Mouse (Mus musculus): ENCODE measurements around the gene Fem1a. TPM values are rescaled to one million over a fixed set of nuclear protein-coding genes. Genes with fewer than 3 reads are reported as not detected.
A peak's percentile ranks its signal among the peaks of the same experiment; 100 is the strongest.

Gene Fem1a
- total RNA-seq, 2 experiments from 2014 or later, result 41.4 to 45.7 TPM

DNA sequence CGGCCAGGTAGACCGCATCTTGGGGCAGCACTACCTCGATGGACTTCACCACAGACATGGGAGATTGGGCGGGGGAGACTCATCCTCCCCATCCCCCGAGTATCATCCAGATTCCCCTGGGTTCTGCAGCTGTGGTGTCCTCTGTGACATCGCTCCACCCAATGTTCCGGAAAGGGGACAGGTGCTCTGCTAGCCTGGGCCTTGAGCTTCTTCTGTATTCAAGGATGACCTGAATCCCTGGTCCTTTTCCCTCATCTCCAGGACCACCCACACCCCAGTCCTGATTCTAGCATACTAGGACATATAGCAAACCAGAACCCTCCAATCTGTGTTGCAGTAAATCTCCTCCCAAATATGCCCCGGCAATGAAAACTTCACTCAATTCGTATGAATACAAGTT, 43.6 kb downstream of the Fem1a start, which contains the start of gene Arrdc5:
Gene Arrdc5 (minus strand): TSS at position 101 of the 400 bp plus-strand sequence.
- intact Hi-C loops (cut with DNase I), result no loop called here
- no peak for DNase-seq

DNA sequence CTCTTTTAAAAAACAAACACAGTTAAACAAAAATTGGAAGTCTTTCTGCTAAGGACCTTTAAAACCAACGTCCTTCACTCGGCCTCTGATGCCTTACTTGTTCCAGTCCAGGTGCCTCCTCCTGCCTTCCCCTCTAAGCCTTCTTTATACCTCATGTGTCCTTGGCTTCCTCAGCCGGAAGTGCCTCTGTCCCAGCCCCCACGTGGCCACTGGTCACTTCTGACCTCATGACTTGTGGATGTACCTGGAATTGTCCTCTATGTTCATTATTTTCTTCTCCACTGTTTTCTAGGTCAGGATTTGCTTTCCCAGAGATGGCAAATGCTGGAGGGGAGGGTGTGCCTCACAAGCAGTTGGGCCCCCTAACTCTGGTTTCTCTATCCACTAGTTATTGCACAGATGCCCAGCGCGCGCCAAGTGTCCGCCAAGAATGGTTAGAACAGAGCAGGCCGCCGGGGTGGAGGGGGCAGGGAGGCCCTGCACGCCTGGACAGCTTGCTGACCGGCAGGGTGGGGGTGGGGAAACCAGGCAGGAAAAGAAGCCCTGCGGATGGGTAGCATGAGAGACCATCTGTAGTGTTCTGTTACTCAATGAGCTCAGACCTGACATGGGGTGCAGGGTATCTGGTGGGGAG, 45.9 kb downstream of the Fem1a start:
- DNase-seq, result peak; percentile 69
- intact Hi-C loops (cut with DNase I), result no loop called here

DNA sequence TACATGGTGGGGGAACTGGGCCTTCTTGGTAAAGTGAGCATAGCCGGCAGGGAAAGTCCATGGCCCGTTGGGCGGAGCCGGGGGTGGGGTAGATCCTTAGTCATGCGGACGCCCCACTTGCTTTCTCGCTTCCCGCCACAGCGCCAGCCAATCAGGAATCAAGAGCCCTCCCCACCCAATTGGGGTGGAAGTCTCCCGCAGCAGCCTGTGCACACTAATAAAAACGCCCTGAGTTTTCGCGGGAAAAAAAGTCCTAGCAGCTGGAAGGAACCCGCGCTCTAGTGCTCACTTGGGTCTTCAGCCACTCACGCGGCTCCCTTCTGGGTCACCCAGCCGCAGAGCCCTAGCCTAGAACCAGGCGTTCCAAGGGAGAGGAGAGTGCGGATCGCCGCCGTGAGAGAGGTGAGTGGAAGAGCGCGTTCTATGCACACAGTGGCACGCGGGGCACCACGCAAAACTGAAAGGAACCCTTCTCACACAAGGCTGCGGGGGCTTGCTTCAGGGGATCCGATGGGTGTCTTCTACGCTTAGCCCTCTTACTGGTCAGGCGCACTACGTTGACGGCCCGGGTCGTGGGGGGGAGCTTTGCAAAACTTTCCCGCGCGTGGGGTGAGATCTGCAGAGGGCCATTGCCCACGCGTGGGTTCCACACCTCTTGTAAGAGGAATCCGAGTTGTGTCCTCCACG, 46.7 kb downstream of the Fem1a start, which contains the start of gene Uhrf1:
Gene Uhrf1 (plus strand): TSS at position 162 of the 687 bp plus-strand sequence.
- DNase-seq, result peak; percentile 86
- intact Hi-C loops (cut with DNase I), result no loop called here

DNA sequence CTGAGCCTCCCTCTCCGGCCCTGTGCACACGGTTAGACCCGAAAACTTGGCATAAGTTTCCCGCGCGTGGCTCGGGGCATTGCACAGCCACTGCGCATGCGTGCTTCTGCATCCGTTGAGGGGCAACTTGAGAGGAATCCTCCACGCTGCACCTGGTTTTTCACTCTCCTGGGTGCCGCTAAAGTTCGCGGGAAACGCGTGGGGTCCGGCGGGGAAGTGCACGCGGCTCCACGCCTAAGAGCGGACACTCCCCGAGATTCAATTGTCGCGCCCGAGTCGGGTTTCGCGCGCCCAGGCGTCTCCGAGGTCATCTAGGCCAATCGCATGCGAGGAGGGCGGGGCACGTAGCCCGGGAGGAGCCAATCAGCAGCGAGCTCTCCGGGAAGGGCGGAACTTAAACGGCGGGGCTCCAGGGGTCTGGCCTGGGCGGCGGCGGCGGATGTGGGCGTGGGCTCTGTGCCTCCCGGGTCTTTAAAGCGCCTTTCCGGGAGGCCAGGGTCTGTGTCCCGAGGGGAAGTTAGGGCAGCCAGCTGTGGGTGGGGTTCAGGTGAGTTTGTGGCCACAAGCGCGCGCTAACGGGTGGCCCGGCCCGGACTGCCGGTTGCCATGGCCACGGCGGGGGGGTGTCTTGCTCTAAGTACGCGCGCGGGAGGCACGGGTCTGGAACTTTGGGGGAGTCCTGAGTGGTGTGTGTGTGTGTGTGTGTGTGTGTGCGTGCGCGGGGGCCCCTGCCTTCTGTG, 47.4 kb downstream of the Fem1a start:
- intact Hi-C loops (cut with DNase I), result no loop called here
- peak; percentile 98 for DNase-seq

DNA sequence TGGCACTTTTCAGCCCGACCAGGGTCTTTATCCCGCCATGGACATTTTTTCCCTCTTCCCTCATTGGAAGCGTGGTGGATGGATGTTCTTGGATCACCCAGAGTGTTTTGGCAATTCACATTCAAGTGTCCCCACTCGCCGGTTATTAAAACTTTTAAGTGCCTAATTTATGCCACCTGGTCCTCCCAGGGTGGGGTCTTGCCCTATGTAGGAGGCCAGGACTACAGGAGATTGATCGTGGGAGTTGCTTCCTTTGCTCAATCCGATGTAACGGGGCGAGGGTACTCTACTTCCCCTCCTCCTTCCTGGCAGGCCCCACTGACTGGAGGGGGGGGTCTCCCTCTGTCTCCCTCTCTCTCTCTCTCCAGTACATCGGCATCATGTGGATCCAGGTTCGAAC, 48.1 kb downstream of the Fem1a start:
- intact Hi-C loops (cut with DNase I), result no loop called here

DNA sequence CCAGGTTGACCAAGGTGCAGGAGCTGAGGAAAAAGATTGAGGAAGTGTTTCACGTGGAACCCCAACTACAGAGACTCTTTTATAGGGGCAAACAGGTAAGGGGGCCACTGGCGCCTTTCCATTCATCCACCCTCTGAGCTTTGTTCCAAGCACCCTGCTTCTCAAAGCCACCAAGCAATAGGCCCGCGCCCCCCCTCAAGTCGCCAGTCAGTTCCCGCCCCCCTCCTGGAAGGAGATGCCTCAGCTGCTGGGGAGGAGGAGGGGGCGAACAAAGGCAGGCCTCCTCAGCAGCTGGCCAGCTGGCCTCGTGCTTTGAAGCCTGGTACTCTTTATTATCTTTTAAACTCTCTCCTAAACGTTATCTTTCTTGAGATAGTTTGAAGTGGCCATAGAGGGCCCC, 48.5 kb downstream of the Fem1a start:
- intact Hi-C loops (cut with DNase I), result no loop called here
- DNase-seq, result no peak

More for the DNA sequence above, 48.1 kb downstream of the Fem1a start:
- DNase-seq, result no peak

DNA sequence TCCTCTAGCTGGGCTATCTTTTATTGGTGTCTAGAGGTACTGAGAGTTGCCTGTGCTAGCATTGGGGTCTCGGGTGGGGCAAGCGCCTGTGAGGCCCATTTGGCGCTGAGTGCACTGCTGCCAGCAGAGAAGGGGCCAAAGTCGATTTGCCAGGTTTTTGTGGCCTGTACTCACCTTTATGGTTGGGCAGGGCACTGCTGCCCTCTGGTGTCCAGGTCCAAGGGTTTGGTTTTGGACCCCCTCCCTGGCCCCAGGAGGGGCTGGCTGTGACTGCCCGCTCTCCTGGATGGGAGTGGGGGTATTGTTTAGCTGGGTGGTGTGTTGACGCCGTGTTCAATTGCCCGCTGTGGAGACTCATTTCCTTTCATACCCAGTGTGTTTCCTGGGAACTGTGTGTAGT, 49.2 kb downstream of the Fem1a start:
- no peak for DNase-seq
- intact Hi-C loops (cut with DNase I), result no loop called here

DNA sequence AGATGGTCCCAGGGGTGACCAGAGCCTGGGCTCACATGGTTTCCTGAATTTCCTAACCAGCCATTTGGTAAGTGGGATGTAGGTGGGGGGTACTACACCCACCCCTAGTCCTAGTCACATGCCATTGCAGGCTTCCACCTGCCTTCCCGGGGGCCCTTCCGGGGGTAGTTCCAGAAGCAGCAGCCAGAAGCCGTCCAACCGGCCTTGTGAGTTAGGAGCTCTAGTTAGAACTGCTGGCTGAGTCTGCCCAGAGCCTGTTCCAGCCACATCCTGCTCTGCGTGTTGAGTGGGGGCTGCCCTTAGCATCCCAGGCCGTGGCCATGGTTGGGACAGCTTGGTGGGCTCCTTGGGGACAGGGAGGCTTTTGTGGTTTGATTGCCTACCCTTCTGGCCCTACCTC, 51.5 kb downstream of the Fem1a start:
- no peak for DNase-seq
- intact Hi-C loops (cut with DNase I), result no loop called here

DNA sequence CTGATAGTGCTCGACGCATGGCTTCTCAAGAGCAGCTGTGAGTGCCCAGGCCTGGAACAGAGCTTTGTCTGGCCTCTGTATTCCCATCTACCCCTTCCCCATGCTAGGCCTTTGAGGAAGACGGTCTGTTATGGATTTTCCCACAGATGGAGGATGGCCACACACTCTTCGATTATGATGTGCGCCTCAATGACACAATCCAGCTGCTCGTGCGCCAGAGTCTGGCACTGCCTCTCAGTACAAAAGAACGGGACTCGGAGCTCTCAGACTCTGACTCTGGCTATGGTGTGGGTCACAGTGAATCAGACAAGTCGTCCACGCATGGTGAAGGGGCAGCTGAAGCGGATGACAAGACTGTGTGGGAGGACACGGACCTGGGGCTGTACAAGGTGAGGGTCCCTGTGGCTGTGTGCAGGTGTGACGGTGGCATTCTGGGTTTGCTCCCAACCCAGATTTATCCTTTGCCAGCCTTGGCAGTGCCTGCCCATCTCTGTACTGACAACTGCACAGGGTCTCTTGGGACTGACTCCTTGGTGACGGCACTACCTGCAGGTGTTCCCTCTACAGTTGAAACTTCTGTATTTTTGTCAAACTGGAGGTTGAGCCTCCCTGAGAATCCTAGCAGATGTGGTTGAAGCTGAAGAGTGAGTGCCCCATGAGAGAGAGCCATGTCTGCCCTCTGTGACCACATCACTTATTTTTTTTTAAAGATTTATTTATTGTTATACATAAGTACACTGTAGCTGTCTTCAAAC, 52.8 kb downstream of the Fem1a start:
- DNase-seq, result no peak
- intact Hi-C loops (cut with DNase I), result no loop called here

Small RNAs within 50 kb of the gene (microRNA-seq; reads per million reads assigned to microRNA genes)
- gene Mir7b, result 1,611 reads per million, percentile 80 among the genes with 10 or more reads in this experiment

Other genes with a start within 250 kb of the Fem1a start
- 10 to 100 TPM; 53.6 to 55.3 TPM for gene Sh3gl1, start 220.2 kb upstream of the Fem1a start, total RNA-seq (2021)
- gene Chaf1a, start 216.4 kb upstream of the Fem1a start, total RNA-seq (2021), result 1 to 10 TPM; 6.8 to 8.8 TPM
- gene Ubxn6, start 181.8 kb upstream of the Fem1a start, total RNA-seq (2021), result 10 to 100 TPM; 69.1 to 78.9 TPM
- gene Hdgfl2, start 177.2 kb upstream of the Fem1a start, total RNA-seq (2021), result 100 to 1,000 TPM; 109 to 117 TPM
- gene Plin4, start 147.0 kb upstream of the Fem1a start, total RNA-seq (2021), result under 1 TPM; 0.20 to 0.24 TPM
- gene Plin5, start 139.2 kb upstream of the Fem1a start, total RNA-seq (2021), result 1 to 10 TPM; 1.2 to 1.9 TPM
- gene Lrg1, start 134.8 kb upstream of the Fem1a start, total RNA-seq (2021), result not detected
- 10 to 100 TPM; 91.1 to 95.7 TPM for gene Sema6b, start 116.5 kb upstream of the Fem1a start, total RNA-seq (2021)
- gene Tnfaip8l1, start 94.3 kb upstream of the Fem1a start, total RNA-seq (2021), result 10 to 100 TPM; 11.1 TPM
- gene Mydgf, start 72.9 kb upstream of the Fem1a start, total RNA-seq (2021), result 10 to 100 TPM; 45.9 to 47.6 TPM
- 10 to 100 TPM; 48.9 to 50.2 TPM for gene Dpp9, start 37.9 kb upstream of the Fem1a start, total RNA-seq (2021)
- gene Ticam1, start 20.0 kb downstream of the Fem1a start, total RNA-seq (2021), result 1 to 10 TPM; 3.4 to 3.7 TPM
- 1 to 10 TPM; 4.5 to 6.1 TPM for gene Plin3, start 36.1 kb downstream of the Fem1a start, total RNA-seq (2021)
- gene Arrdc5, start 43.5 kb downstream of the Fem1a start, total RNA-seq (2021), result not detected
- 10 to 100 TPM; 12.3 to 16.2 TPM for gene Uhrf1, start 46.5 kb downstream of the Fem1a start, total RNA-seq (2021)
- 100 to 1,000 TPM; 111 to 112 TPM for gene Kdm4b, start 69.3 kb downstream of the Fem1a start, total RNA-seq (2021)
- gene Ptprs, start 219.7 kb downstream of the Fem1a start, total RNA-seq (2021), result 100 to 1,000 TPM; 821 to 872 TPM